Mouse (Mus musculus) liver, adult 2 months (tissue): ENCODE results near the gene Lrch1.

ENCODE experiments used
- CTCF ChIP-seq: fragments of 200-500 bp; IDR thresholded peaks from 2 replicates; pipeline ENCODE4 v1.5.1; 2011; ENCODE audit warnings: low read depth, low read length, control low read depth
- POLR2A ChIP-seq: fragments of 200-500 bp; IDR thresholded peaks from 2 replicates; pipeline ENCODE4 v1.6.1; 2011; ENCODE audit warnings: low read length, control low read depth; ENCODE audit not compliant: insufficient read depth; ENCODE audit errors: extremely low read depth

DNA sequence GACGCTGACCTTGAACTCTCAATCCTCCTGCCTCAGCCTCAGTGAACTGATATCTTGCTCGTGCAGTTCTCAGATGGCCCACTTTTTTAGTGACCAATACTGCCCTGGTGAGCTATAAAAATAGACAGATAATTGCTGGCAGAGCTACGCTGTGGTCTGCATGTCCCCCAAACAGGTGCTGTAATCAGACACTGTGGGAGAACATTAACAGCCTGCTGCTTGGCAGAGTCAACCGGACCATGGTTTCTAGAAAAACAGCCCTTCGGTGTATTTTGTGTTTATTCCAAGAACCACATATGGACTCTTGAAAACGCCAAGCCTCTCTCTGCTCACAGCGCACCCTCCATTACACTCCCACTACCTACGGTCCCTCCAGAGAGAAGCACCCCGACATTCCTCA, 26.2 kb downstream of the Lrch1 start:
- TF ChIP-seq POLR2A (no peak), CTCF (no peak)
